14 mouse cellular contexts compared by ENCODE assay signal in genomic region chr12:94424340-94424981, GRCm38 (mm10).
A peak's percentile ranks its signal among the peaks of the same experiment; 100 is the strongest.
DNase-seq lines count a peak whose midpoint lies in the region; ATAC-seq lines count a peak whose summit lies in the region.
"Had no signal": no experiment of that assay in that cellular context is flagged by ENCODE, and none has a peak within 500 bp of the region (broad histone marks: within the 10 kb centered on the region; RNA-seq: fewer than 3 reads in every experiment).

No protein-coding gene starts in this region.

- 0 out of 2 replicates have a peak, but pooled peaks cover 5% of the 10 kb centered on the region for H3K4me1 ChIP-seq in heart, embryonic 12.5 days (replicated peaks)
- no peaks in the 10 kb centered on the region for H3K4me1 ChIP-seq in lung, embryonic 16.5 days (replicated peaks; ENCODE audit: control insufficient read depth, insufficient read depth, low read length)
- H3K4me1 ChIP-seq in embryonic facial prominence, embryonic 14.5 days (ENCODE audit: control insufficient read depth, insufficient read depth, low read length), result no peaks in the 10 kb centered on the region

- no peak overlapping the region for H3K27ac ChIP-seq in heart, embryonic 12.5 days (ENCODE audit: poor library complexity, severe bottlenecking)
- no peak overlapping the region for H3K27ac ChIP-seq in lung, embryonic 16.5 days (ENCODE audit: low read length)
- no peak overlapping the region for H3K27ac ChIP-seq in embryonic facial prominence, embryonic 14.5 days (replicated peaks; ENCODE audit: low read depth, low read length)
- H3K27ac ChIP-seq: liver, embryonic 14.5 days had no signal

- no peaks in the 10 kb centered on the region for H3K36me3 ChIP-seq in heart, embryonic 12.5 days
- H3K36me3 ChIP-seq in lung, embryonic 16.5 days (ENCODE audit: control insufficient read depth, insufficient read depth, low read length), result no peaks in the 10 kb centered on the region
- H3K36me3 ChIP-seq in embryonic facial prominence, embryonic 14.5 days (ENCODE audit: control insufficient read depth, insufficient read depth, low read length), result no peaks in the 10 kb centered on the region

- no peak overlapping the region for H3K9ac ChIP-seq in heart, embryonic 12.5 days
- H3K9ac ChIP-seq in lung, embryonic 16.5 days (ENCODE audit: low read length), result no peak overlapping the region
- no peak overlapping the region for H3K9ac ChIP-seq in embryonic facial prominence, embryonic 14.5 days (ENCODE audit: low read depth, low read length)
- H3K9ac ChIP-seq: liver, embryonic 14.5 days had no signal

- intact Hi-C loops in heart, postnatal 25 days (cut with DNase I), result loop anchor here (1.0 to 2.0 kb wide), 2 partner anchors 64 to 234 kb away; no protein-coding TSS in a partner anchor

- ATAC-seq in heart, embryonic 12.5 days (ENCODE audit: insufficient number of reproducible peaks, low FRiP score), result peak; percentile 63
- peak; percentile 76 for ATAC-seq in lung, embryonic 16.5 days (ENCODE audit: low read depth)
- no peak for ATAC-seq in embryonic facial prominence, embryonic 14.5 days (ENCODE audit: low read depth)

- no peaks in the 10 kb centered on the region for H3K27me3 ChIP-seq in heart, embryonic 12.5 days (replicated peaks)
- H3K27me3 ChIP-seq in lung, embryonic 16.5 days (ENCODE audit: control insufficient read depth, insufficient read depth, low read depth, low read length), result no peaks in the 10 kb centered on the region
- no peaks in the 10 kb centered on the region for H3K27me3 ChIP-seq in embryonic facial prominence, embryonic 14.5 days (replicated peaks; ENCODE audit: control insufficient read depth, insufficient read depth, low read length)

- no peak overlapping the region for H3K4me3 ChIP-seq in heart, embryonic 12.5 days
- H3K4me3 ChIP-seq in lung, embryonic 16.5 days (ENCODE audit: low read length), result no peak overlapping the region
- H3K4me3 ChIP-seq in embryonic facial prominence, embryonic 14.5 days (ENCODE audit: low read depth, low read length), result no peak overlapping the region
- H3K4me3 ChIP-seq: myocyte had no signal

- H3K9me3 ChIP-seq in heart, embryonic 12.5 days (replicated peaks), result no peaks in the 10 kb centered on the region
- H3K9me3 ChIP-seq in lung, embryonic 16.5 days (ENCODE audit: control insufficient read depth, low read length), result no peaks in the 10 kb centered on the region
- H3K9me3 ChIP-seq in embryonic facial prominence, embryonic 14.5 days (ENCODE audit: control insufficient read depth, low read length), result no peaks in the 10 kb centered on the region

- DNase-seq in heart, postnatal 25 days (ENCODE audit: low spot score), result no peak
- no peak for DNase-seq in lung, adult 18-20 months
- peak; percentile 24 for DNase-seq in embryonic facial prominence, embryonic 14.5 days (ENCODE audit: low spot score)
- peak; percentile 41 for DNase-seq in mesoderm, embryonic 11.5 days (ENCODE audit: low read depth, low spot score)
- no peak for DNase-seq in spleen, postnatal 36 days (ENCODE audit: low spot score in 2 of 2)
- no peak for DNase-seq in gastrocnemius, postnatal 10 days
- DNase-seq: adrenal gland, adult 2 months; cerebellum, postnatal 36 days; gastrocnemius, postnatal 14 days; thymus, adult 2 months had no signal

- no peak overlapping the region for H3K4me2 ChIP-seq in heart, embryonic 12.5 days
- H3K4me2 ChIP-seq in lung, embryonic 16.5 days (ENCODE audit: low read depth, low read length), result no peak overlapping the region
- no peak overlapping the region for H3K4me2 ChIP-seq in embryonic facial prominence, embryonic 14.5 days (ENCODE audit: low read depth, low read length)

- WGBS in heart, embryonic 12.5 days, result 35% methylated on average over 3 of the region's 3 CpGs
- 21% methylated on average over 3 of the region's 3 CpGs for WGBS in lung, embryonic 16.5 days
- WGBS in embryonic facial prominence, embryonic 14.5 days, result 19% methylated on average over 3 of the region's 3 CpGs

Comparison
In these comparisons a context has a peak if more than half of its experiments do, and no peak if none do; other contexts are left out.
1. DNase-seq: peak in embryonic facial prominence, embryonic 14.5 days (single experiment) and mesoderm, embryonic 11.5 days (single experiment); none in heart, postnatal 25 days (single experiment), lung, adult 18-20 months (0 of 2), spleen, postnatal 36 days (0 of 2) and gastrocnemius, postnatal 10 days (single experiment).